Mouse (Mus musculus): ENCODE data around the gene Nin.

GRCm38 (mm10) chr12:70137626-70138025, 24.1 kb upstream of the Nin start:
- TF ChIP-seq POLR2A (IDR thresholded peaks at IDR 0.05; ENCODE audit: extremely low read depth, insufficient read depth, low read length) (no peak), CTCF (IDR thresholded peaks at IDR 0.05; ENCODE audit: low read depth, low read length) (no peak)
